Mouse (Mus musculus): Measurements from ENCODE around the gene Bcl7a.

DNA sequence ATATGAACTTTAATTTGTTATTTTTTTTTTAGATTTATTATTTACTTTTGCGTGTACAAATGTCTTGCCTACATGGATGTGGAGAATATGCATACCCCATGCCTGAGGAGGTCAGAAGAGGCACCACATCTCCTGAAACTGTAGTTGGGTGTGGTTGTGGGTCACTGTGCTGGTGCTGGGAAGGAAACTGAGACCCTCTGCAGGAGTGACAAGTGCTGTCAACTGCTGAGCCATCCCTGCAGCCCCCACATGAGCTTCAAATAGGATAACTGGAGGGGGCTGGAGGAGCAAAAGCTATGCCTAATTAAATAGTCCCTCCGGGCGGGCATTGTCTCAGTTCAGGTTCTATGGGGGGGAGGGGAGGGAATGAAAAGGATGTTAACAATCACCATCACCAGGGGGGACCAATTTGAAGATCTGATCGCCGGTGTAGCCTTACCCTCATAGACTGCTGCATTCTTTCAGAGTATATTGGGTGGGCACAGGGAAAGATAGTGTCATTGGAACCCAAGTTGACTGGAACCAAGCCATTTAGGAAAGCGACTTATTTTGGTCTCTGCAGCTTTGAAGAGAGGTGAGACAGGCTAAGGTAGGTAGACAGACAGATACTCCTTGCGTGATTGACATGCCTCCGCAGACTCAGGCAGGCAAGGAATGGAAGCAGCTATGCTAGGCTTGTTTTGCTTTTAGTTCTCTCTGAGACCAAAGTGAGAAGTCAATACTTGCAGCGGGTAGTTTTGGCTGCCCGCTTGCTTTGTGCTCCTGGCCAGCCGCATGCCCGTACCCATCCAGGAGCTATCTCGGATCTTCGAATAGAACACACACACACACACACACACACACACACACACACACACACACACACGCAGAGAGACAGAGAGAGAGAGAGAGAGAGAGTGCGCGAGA is 47.2 kb downstream of the Bcl7a start:
- TF ChIP-seq EP300 (optimal IDR thresholded peaks at IDR 0.05) (no peak), CTCF (IDR thresholded peaks at IDR 0.05; ENCODE audit: low read depth) (no peak)
